Mouse (Mus musculus) heart, postnatal 0 days (tissue): ENCODE measurements around the gene Gclc. TPM values are rescaled to one million over a fixed set of nuclear protein-coding genes. Genes with fewer than 3 reads are reported as not detected.

Source experiments
- ATAC-seq: fragments of 200-750 bp; cut with Nextera tagmentation; 2 replicates; pipeline ENCODE4 v1.8.0; 2017; ENCODE audit warnings: low read depth, moderate number of reproducible peaks, moderate library complexity; ENCODE audit not compliant: insufficient read depth
- DNase-seq: peaks from one replicate; pipeline ENCODE4 v3.0.0-alpha.2; 2016; ENCODE audit warnings: low spot score
- H3K27ac ChIP-seq: fragments of 300-500 bp; sonication (generic); 2 replicates; pipeline ENCODE4 v1.5.1; 2014; ENCODE audit warnings: low read depth, mild to moderate bottlenecking
- H3K27me3 ChIP-seq: fragments of 300-500 bp; sonication (generic); 2 replicates; pipeline ENCODE4 v1.6.1; 2014; ENCODE audit warnings: low read length, mixed read lengths; ENCODE audit not compliant: control insufficient read depth, insufficient read depth
- H3K36me3 ChIP-seq: fragments of 300-500 bp; sonication (generic); replicated peaks from 2 replicates; pipeline ENCODE4 v1.6.1; 2014; ENCODE audit warnings: low read length, mixed read lengths; ENCODE audit not compliant: control insufficient read depth, insufficient read depth
- H3K4me1 ChIP-seq: fragments of 300-500 bp; sonication (generic); 2 replicates; pipeline ENCODE4 v1.6.1; 2014; ENCODE audit warnings: antibody characterized with exemption; ENCODE audit not compliant: control insufficient read depth, insufficient read depth
- H3K4me2 ChIP-seq: fragments of 300-500 bp; sonication (generic); 2 replicates; pipeline ENCODE4 v1.6.1; 2014; ENCODE audit warnings: low read depth, mild to moderate bottlenecking, low read length, moderate library complexity
- H3K4me3 ChIP-seq: fragments of 300-500 bp; sonication (generic); 2 replicates; pipeline ENCODE4 v1.5.1; 2014; ENCODE audit warnings: low read depth, low read length
- H3K9ac ChIP-seq: fragments of 300-500 bp; sonication (generic); replicated peaks from 2 replicates; pipeline ENCODE4 v1.6.1; 2014; ENCODE audit warnings: low read depth, low read length, mixed read lengths
- H3K9me3 ChIP-seq: fragments of 300-500 bp; sonication (generic); replicated peaks from 2 replicates; pipeline ENCODE4 v1.6.1; 2016; ENCODE audit warnings: low read length; ENCODE audit not compliant: control insufficient read depth
- CTCF ChIP-seq: IDR thresholded peaks from 2 replicates; pipeline ENCODE4 v1.5.1; 2016; ENCODE audit warnings: antibody characterized with exemption, control low read depth, low read depth
- EP300 ChIP-seq: IDR thresholded peaks from 2 replicates; pipeline ENCODE4 v1.6.1; 2016; ENCODE audit warnings: antibody characterized with exemption, low read depth
- WGBS: fragments of 180-500 bp; shearing (Covaris S2); extraction: QIAGEN DNeasy Blood & Tissue Kit; methylation state at CpG from one replicate; pipeline ENCODE4 v1.1.7; 2014; 5-methylcytosine and 5-hydroxymethylcytosine counted together
- polyA plus RNA-seq: library from polyadenylated mRNA; unstranded; fragments of >200 nt; fragmentation: Nextera tagmentation; extraction: Ambion mirVana; gene quantifications from 2 replicates; pipeline ENCODE4 v1.2.1, GENCODE M21; 2015
- total RNA-seq: library from RNA; depleted of rRNA; stranded (reverse); fragments of >200 nt; gene quantifications from 2 replicates; pipeline ENCODE4 v1.2.3, GENCODE M21; 2014; ENCODE audit warnings: low replicate concordance

Gclc gene
- total and polyA plus RNA-seq, 2 experiments from 2014 or later = 4.6 to 9.2 TPM

DNA sequence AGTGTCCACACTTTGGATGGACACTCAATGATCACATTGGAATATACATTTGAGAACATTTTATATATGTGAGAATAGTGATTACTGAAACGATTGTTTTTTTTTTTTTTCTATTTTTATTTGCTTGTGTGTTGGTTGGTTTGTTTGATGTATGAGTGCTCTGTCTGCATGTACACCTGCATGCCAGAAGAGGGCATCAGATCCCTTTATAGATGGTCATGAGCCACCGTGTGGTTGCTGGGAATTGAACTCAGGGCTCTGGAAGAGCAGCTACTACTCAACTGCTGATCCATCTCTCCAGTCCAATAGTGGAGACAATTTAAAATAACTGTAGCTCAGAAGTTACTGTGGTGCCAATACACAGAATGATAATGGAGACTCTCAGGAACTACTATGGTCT, 65.0 kb downstream of the Gclc start:
- 0 out of 2 replicates have a peak, but pooled peaks cover 8% of the 10 kb centered on the region for H3K9me3 ChIP-seq
- peak overlapping the region; percentile 5; the same call in 1 of the 2 replicates for H3K27ac ChIP-seq
- ATAC-seq (no peak), DNase-seq (no peak)
- WGBS = 79% methylated on average over 2 of the region's 2 CpGs
- no peaks in the 10 kb centered on the region for H3K4me1 ChIP-seq
- H3K4me2 ChIP-seq = no peak overlapping the region
- H3K27me3 ChIP-seq = no peaks in the 10 kb centered on the region
- 0 out of 2 replicates have a peak, but pooled peaks have one; percentile 2 for TF ChIP-seq CTCF
- TF ChIP-seq EP300 = no peak
- no peaks in the 10 kb centered on the region for H3K36me3 ChIP-seq
- H3K4me3 ChIP-seq = no peak overlapping the region
- no peak overlapping the region for H3K9ac ChIP-seq

DNA sequence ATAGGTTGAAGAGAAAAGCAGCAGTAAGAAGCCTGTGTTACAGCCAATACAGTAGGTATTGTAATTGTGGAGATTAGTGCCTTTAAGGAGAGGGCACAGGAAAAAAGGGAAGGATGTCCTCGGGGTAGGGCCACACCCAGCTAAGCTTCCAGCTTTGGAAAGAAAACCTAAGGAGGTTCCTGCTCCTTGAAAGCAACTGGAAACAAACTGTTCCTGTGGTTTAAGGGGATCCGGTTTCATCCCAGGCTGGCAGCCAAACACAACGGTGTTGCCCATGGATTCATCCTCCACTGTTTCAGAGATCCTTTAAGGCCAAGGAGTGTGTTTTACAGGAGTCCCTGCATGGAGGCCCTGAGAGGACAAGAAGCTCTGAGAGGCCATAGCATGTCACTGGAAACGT, 66.5 kb downstream of the Gclc start:
- 38% methylated on average over 4 of the region's 4 CpGs for WGBS
- Histone ChIP-seq H3K27ac (no peak overlapping the region), H3K4me3 (no peak overlapping the region), H3K27me3 (no peaks in the 10 kb centered on the region), H3K9ac (no peak overlapping the region), H3K9me3 (0 out of 2 replicates have a peak, but pooled peaks cover 8% of the 10 kb centered on the region), H3K4me2 (no peak overlapping the region), H3K4me1 (0 out of 2 replicates have a peak, but pooled peaks cover 4% of the 10 kb centered on the region), H3K36me3 (no peaks in the 10 kb centered on the region)
- TF ChIP-seq CTCF = no peak
- no peak for TF ChIP-seq EP300
- ATAC-seq = no peak
- DNase-seq = no peak

DNA sequence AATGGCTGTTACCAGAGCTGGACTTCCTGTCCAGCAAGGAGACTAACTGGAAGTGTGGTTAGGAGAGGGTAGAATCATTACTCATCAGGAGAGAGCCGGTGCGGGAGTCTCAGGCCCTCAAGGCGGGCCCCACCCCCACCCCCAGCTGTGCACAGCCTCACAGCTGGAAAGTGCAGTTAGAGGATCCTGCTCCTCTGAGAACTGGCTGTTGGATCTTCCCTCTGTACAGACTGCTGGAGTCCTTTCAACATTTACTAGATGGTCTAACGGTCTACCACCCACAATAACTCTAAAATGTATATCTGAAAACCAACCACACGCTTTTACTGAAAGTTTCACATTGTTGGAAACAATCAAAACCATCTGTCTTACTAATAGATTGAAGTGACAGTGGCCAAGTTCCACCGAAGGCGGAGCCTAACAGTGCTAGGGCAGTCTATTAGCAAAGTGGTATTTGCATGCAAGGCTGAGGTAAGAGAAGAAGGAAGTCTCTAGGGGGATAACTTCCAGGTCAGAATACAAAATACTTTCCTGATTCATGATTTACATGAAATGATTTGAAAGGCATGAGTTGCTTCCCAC, 71.1 kb downstream of the Gclc start:
- Histone ChIP-seq H3K27ac (peak overlapping the region; percentile 56), H3K36me3 (no peaks in the 10 kb centered on the region)
- 32% methylated on average over 7 of the region's 7 CpGs for WGBS

DNA sequence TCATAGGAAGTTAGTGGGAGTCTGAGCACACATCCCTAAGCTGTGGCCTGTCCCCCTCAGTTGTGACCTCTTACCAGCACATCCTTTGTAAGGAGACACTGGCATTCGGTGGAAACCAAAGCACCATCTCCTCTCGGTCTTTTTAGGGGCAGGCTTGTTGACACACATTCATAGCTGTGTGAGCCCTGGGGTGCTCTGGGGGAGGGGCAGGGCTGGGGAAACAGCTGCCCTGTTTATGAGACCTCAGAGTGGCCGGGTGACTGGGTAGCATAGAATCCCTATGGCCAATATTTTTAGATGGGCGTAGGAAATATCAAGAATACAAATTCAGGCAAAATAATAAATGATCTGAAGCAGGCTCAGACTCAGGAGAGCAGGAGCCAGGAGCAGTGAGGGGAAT, 71.9 kb downstream of the Gclc start:
- Histone ChIP-seq H3K27ac (peak overlapping the region; percentile 38; the same call in 1 of the 2 replicates), H3K4me3 (no peak overlapping the region), H3K27me3 (no peaks in the 10 kb centered on the region), H3K9me3 (no peaks in the 10 kb centered on the region), H3K9ac (no peak overlapping the region), H3K4me2 (no peak overlapping the region), H3K4me1 (0 out of 2 replicates have a peak, but pooled peaks cover 4% of the 10 kb centered on the region), H3K36me3 (no peaks in the 10 kb centered on the region)
- DNase-seq (no peak), ATAC-seq (no peak)
- 57% methylated on average over 4 of the region's 4 CpGs for WGBS
- TF ChIP-seq EP300 = no peak
- no peak for TF ChIP-seq CTCF

More for the DNA sequence above, 71.1 kb downstream of the Gclc start:
- Histone ChIP-seq H3K4me1 (0 out of 2 replicates have a peak, but pooled peaks cover 4% of the 10 kb centered on the region), H3K4me3 (no peak overlapping the region), H3K9ac (no peak overlapping the region), H3K27me3 (no peaks in the 10 kb centered on the region), H3K4me2 (no peak overlapping the region), H3K9me3 (0 out of 2 replicates have a peak, but pooled peaks cover 3% of the 10 kb centered on the region)
- TF ChIP-seq CTCF (no peak), EP300 (no peak)
- peak; percentile 64 for ATAC-seq
- peak; percentile 45 for DNase-seq

DNA sequence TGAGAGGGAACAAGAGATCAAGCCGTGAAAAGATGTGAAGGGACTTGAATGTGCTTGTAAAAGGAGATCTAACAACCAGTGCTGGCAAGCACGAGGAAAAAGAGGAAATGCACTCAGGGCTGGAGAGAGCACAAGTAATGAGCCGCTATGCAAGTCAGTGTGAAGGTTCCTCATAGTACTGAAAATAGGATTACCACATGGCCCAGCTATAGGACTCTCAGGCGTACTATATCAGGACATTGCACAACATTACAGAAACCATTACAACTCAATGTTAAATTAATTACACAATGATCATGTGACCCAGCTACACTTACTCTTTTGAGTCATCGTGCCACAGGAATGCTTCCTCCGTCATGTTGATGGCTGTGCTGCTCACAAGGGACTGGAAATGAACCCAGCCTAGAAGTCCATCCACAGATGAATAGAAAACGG, 74.2 kb downstream of the Gclc start:
- ATAC-seq = peak; percentile 30; the same call in 1 of the 2 replicates
- no peaks in the 10 kb centered on the region for H3K27me3 ChIP-seq
- H3K9me3 ChIP-seq = no peaks in the 10 kb centered on the region
- H3K27ac ChIP-seq = no peak overlapping the region
- TF ChIP-seq EP300 (no peak), CTCF (no peak)
- no peak overlapping the region for H3K9ac ChIP-seq
- DNase-seq = no peak
- WGBS = 56% methylated on average over 7 of the region's 7 CpGs
- no peak overlapping the region for H3K4me3 ChIP-seq
- no peak overlapping the region for H3K4me2 ChIP-seq
- H3K4me1 ChIP-seq = 0 out of 2 replicates have a peak, but pooled peaks cover 4% of the 10 kb centered on the region
- H3K36me3 ChIP-seq = no peaks in the 10 kb centered on the region
